Mouse (Mus musculus) liver, embryonic 11.5 days (tissue): ENCODE results near the gene Zbtb25. TPM values are rescaled to one million over a fixed set of nuclear protein-coding genes. Genes with fewer than 3 reads are reported as not detected.

Source experiments
- ATAC-seq: fragments of 200-750 bp; cut with Nextera tagmentation; replicated peaks from 2 replicates; pipeline ENCODE4 v1.8.0; 2017; ENCODE audit warnings: moderate number of reproducible peaks, mild to moderate bottlenecking, moderate TSS enrichment, moderate library complexity; ENCODE audit not compliant: low FRiP score
- DNase-seq: peaks from one replicate; pipeline ENCODE4 v3.0.0-alpha.2; 2017; ENCODE audit warnings: low spot score
- H3K27ac ChIP-seq: fragments of 300-500 bp; sonication (generic); 2 replicates; pipeline ENCODE4 v1.5.1; 2014; ENCODE audit warnings: mild to moderate bottlenecking, low read depth, low read length, control low read depth
- H3K27me3 ChIP-seq: fragments of 300-500 bp; sonication (generic); replicated peaks from 2 replicates; pipeline ENCODE4 v1.6.1; 2014; ENCODE audit warnings: low read length, mixed read lengths; ENCODE audit not compliant: control insufficient read depth, insufficient read depth
- H3K36me3 ChIP-seq: fragments of 300-500 bp; sonication (generic); 2 replicates; pipeline ENCODE4 v1.6.1; 2014; ENCODE audit warnings: mild to moderate bottlenecking, low read length, moderate library complexity, mixed read lengths; ENCODE audit not compliant: control insufficient read depth, insufficient read depth
- H3K4me1 ChIP-seq: fragments of 300-500 bp; sonication (generic); replicated peaks from 2 replicates; pipeline ENCODE4 v1.6.1; 2014; ENCODE audit warnings: low read length, mixed read lengths; ENCODE audit not compliant: control insufficient read depth, insufficient read depth
- H3K4me2 ChIP-seq: fragments of 300-500 bp; sonication (generic); 2 replicates; pipeline ENCODE4 v1.6.1; 2014; ENCODE audit warnings: mild to moderate bottlenecking, control low read depth, moderate library complexity
- H3K4me3 ChIP-seq: fragments of 300-500 bp; sonication (generic); 2 replicates; pipeline ENCODE4 v1.5.1; 2014; ENCODE audit warnings: low read depth, low read length, control low read depth
- H3K9ac ChIP-seq: fragments of 300-500 bp; sonication (generic); 2 replicates; pipeline ENCODE4 v1.6.1; 2014; ENCODE audit warnings: low read depth, low read length, control low read depth
- H3K9me3 ChIP-seq: fragments of 300-500 bp; sonication (generic); 2 replicates; pipeline ENCODE4 v1.6.1; 2016; ENCODE audit warnings: low read length, inconsistent platforms, mixed read lengths; ENCODE audit not compliant: control insufficient read depth
- WGBS: fragments of 180-500 bp; shearing (Covaris S2); extraction: QIAGEN DNeasy Blood & Tissue Kit; methylation state at CpG from one replicate; pipeline ENCODE4 v1.1.7; 2014; 5-methylcytosine and 5-hydroxymethylcytosine counted together
- polyA plus RNA-seq: library from polyadenylated mRNA; unstranded; fragments of >200 nt; fragmentation: Nextera tagmentation; extraction: Ambion mirVana; gene quantifications from 2 replicates; pipeline ENCODE4 v1.2.1, GENCODE M21; 2014

Zbtb25 gene
- polyA plus RNA-seq, 1 experiment from 2014 or later = 16.6 TPM

- H3K9me3 ChIP-seq = no peaks in the 10 kb centered on the region
- no peaks in the 10 kb centered on the region for H3K27me3 ChIP-seq
- no peak overlapping the region for H3K4me2 ChIP-seq
- DNase-seq = no peak
- H3K4me1 ChIP-seq = peaks cover 5% of the 10 kb centered on the region; the same call in 1 of the 2 replicates
- no peak for ATAC-seq
- no peak overlapping the region for H3K9ac ChIP-seq
- no peak overlapping the region for H3K4me3 ChIP-seq
- WGBS = 94% methylated on average over 9 of the region's 9 CpGs
- H3K36me3 ChIP-seq = peaks cover 38% of the 10 kb centered on the region
- H3K27ac ChIP-seq = 0 out of 2 replicates have a peak overlapping the region, but pooled peaks have one; percentile 0
These were observed 58.2 kb downstream of the Zbtb25 start for GRCm38 (mm10) chr12:76311227-76311626.

- ATAC-seq (no peak), DNase-seq (no peak)
- Histone ChIP-seq H3K4me3 (no peak overlapping the region), H3K9me3 (no peaks in the 10 kb centered on the region), H3K27ac (peak overlapping the region; percentile 39; the same call in 1 of the 2 replicates), H3K36me3 (peaks cover 41% of the 10 kb centered on the region), H3K27me3 (no peaks in the 10 kb centered on the region), H3K9ac (no peak overlapping the region), H3K4me1 (peaks cover 5% of the 10 kb centered on the region; the same call in 1 of the 2 replicates), H3K4me2 (no peak overlapping the region)
- 75% methylated on average over 6 of the region's 6 CpGs for WGBS
These were observed 58.8 kb downstream of the Zbtb25 start for GRCm38 (mm10) chr12:76310633-76311032.

GRCm38 (mm10) chr12:76310007-76310406, 59.4 kb downstream of the Zbtb25 start:
- peaks cover 5% of the 10 kb centered on the region; the same call in 1 of the 2 replicates for H3K4me1 ChIP-seq
- WGBS = 51% methylated on average over 6 of the region's 6 CpGs
- no peak overlapping the region for H3K4me3 ChIP-seq
- H3K9me3 ChIP-seq = no peaks in the 10 kb centered on the region
- no peaks in the 10 kb centered on the region for H3K27me3 ChIP-seq
- peaks cover 39% of the 10 kb centered on the region for H3K36me3 ChIP-seq
- no peak overlapping the region for H3K9ac ChIP-seq
- peak overlapping the region; percentile 39; the same call in 1 of the 2 replicates for H3K27ac ChIP-seq
- DNase-seq (no peak), ATAC-seq (no peak)
- no peak overlapping the region for H3K4me2 ChIP-seq

- 88% methylated on average over 5 of the region's 5 CpGs for WGBS
- Histone ChIP-seq H3K27ac (0 out of 2 replicates have a peak overlapping the region, but pooled peaks have one; percentile 1), H3K36me3 (peaks cover 32% of the 10 kb centered on the region)
These were observed 61.0 kb downstream of the Zbtb25 start for GRCm38 (mm10) chr12:76308436-76308835.

GRCm38 (mm10) chr12:76307964-76308363, 61.4 kb downstream of the Zbtb25 start:
- Histone ChIP-seq H3K4me1 (peaks cover 5% of the 10 kb centered on the region; the same call in 1 of the 2 replicates), H3K4me2 (no peak overlapping the region), H3K9me3 (no peaks in the 10 kb centered on the region), H3K27ac (no peak overlapping the region), H3K9ac (no peak overlapping the region), H3K36me3 (peaks cover 31% of the 10 kb centered on the region), H3K27me3 (no peaks in the 10 kb centered on the region), H3K4me3 (no peak overlapping the region)
- 46% methylated on average over 9 of the region's 9 CpGs for WGBS
- DNase-seq (no peak), ATAC-seq (no peak)

More at GRCm38 (mm10) chr12:76308436-76308835, 61.0 kb downstream of the Zbtb25 start:
- ATAC-seq (no peak), DNase-seq (no peak)
- Histone ChIP-seq H3K27me3 (no peaks in the 10 kb centered on the region), H3K4me3 (no peak overlapping the region), H3K9me3 (no peaks in the 10 kb centered on the region), H3K4me2 (no peak overlapping the region), H3K9ac (no peak overlapping the region), H3K4me1 (peaks cover 5% of the 10 kb centered on the region; the same call in 1 of the 2 replicates)

- WGBS = 87% methylated on average over 9 of the region's 9 CpGs
- no peaks in the 10 kb centered on the region for H3K27me3 ChIP-seq
- H3K9ac ChIP-seq = no peak overlapping the region
- no peaks in the 10 kb centered on the region for H3K9me3 ChIP-seq
- H3K4me3 ChIP-seq = no peak overlapping the region
- no peak overlapping the region for H3K27ac ChIP-seq
- H3K4me2 ChIP-seq = no peak overlapping the region
- DNase-seq = no peak
- H3K36me3 ChIP-seq = peaks cover 28% of the 10 kb centered on the region
- no peak for ATAC-seq
- peaks cover 5% of the 10 kb centered on the region; the same call in 1 of the 2 replicates for H3K4me1 ChIP-seq
These were observed 62.4 kb downstream of the Zbtb25 start for GRCm38 (mm10) chr12:76306852-76307561.

- peaks cover 22% of the 10 kb centered on the region for H3K36me3 ChIP-seq
These were observed 64.3 kb downstream of the Zbtb25 start for GRCm38 (mm10) chr12:76305107-76305506.

GRCm38 (mm10) chr12:76304199-76304598, 65.2 kb downstream of the Zbtb25 start:
- H3K4me2 ChIP-seq = no peak overlapping the region
- no peaks in the 10 kb centered on the region for H3K9me3 ChIP-seq
- H3K4me1 ChIP-seq = no peaks in the 10 kb centered on the region
- 84% methylated on average over 4 of the region's 4 CpGs for WGBS
- DNase-seq = no peak
- no peaks in the 10 kb centered on the region for H3K27me3 ChIP-seq
- no peak overlapping the region for H3K27ac ChIP-seq
- no peak overlapping the region for H3K4me3 ChIP-seq
- H3K36me3 ChIP-seq = peaks cover 25% of the 10 kb centered on the region
- H3K9ac ChIP-seq = no peak overlapping the region
- ATAC-seq = no peak

More at GRCm38 (mm10) chr12:76305107-76305506, 64.3 kb downstream of the Zbtb25 start:
- Histone ChIP-seq H3K9ac (no peak overlapping the region), H3K4me3 (no peak overlapping the region), H3K27me3 (no peaks in the 10 kb centered on the region), H3K4me1 (no peaks in the 10 kb centered on the region), H3K4me2 (no peak overlapping the region), H3K9me3 (no peaks in the 10 kb centered on the region), H3K27ac (no peak overlapping the region)
- no peak for DNase-seq
- no peak for ATAC-seq
- 75% methylated on average over 8 of the region's 8 CpGs for WGBS

GRCm38 (mm10) chr12:76303474-76303873, 65.9 kb downstream of the Zbtb25 start:
- 94% methylated on average over 11 of the region's 11 CpGs for WGBS
- H3K27ac ChIP-seq = no peak overlapping the region
- no peak overlapping the region for H3K4me3 ChIP-seq
- H3K9me3 ChIP-seq = no peaks in the 10 kb centered on the region
- no peak overlapping the region for H3K4me2 ChIP-seq
- no peak for DNase-seq
- H3K4me1 ChIP-seq = no peaks in the 10 kb centered on the region
- peaks cover 32% of the 10 kb centered on the region for H3K36me3 ChIP-seq
- no peak for ATAC-seq
- no peak overlapping the region for H3K9ac ChIP-seq
- no peaks in the 10 kb centered on the region for H3K27me3 ChIP-seq
